Mouse (Mus musculus): ENCODE data around the gene Nodal. TPM values are rescaled to one million over a fixed set of nuclear protein-coding genes. Genes with fewer than 3 reads are reported as not detected.

Nodal gene
- polyA plus RNA-seq, 1 experiment from 2014 or later: 0.56 TPM

DNA sequence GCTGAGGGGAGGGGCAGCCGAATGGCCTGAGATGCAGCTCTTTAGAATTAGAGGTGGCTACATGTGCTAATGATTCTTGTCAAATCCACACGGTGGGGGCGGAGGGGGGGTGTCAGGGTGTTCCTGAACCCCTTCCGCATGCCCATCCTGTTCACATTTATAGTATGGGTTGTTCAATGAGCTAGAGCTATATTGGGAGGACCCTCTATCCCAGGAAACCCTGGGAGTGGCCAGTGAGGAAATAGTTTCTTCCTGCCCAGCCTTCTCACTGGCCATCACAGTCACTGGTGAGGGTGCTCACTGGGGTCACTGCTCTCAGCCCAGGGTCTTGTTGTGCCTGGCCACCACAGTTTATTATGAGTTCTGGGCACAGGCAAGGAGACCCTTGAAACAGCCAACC lies 2.2 kb downstream of the Nodal start:
- 72% methylated on average over 4 of the region's 4 CpGs for WGBS
- Histone ChIP-seq H3K4me2 (ENCODE audit: low read length) (no peak overlapping the region), H3K9me3 (ENCODE audit: control insufficient read depth, low read length) (no peaks in the 10 kb centered on the region), H3K4me3 (ENCODE audit: low read length) (no peak overlapping the region), H3K27ac (ENCODE audit: low read depth, low read length) (no peak overlapping the region), H3K4me1 (ENCODE audit: control insufficient read depth, insufficient read depth, low read depth, low read length) (peaks cover 15% of the 10 kb centered on the region), H3K36me3 (ENCODE audit: control insufficient read depth, insufficient read depth, low read length) (no peaks in the 10 kb centered on the region), H3K9ac (ENCODE audit: low read depth, low read length) (no peak overlapping the region), H3K27me3 (replicated peaks; ENCODE audit: control insufficient read depth, insufficient read depth, low read length) (peaks cover 34% of the 10 kb centered on the region)
- no peak for ATAC-seq

DNA sequence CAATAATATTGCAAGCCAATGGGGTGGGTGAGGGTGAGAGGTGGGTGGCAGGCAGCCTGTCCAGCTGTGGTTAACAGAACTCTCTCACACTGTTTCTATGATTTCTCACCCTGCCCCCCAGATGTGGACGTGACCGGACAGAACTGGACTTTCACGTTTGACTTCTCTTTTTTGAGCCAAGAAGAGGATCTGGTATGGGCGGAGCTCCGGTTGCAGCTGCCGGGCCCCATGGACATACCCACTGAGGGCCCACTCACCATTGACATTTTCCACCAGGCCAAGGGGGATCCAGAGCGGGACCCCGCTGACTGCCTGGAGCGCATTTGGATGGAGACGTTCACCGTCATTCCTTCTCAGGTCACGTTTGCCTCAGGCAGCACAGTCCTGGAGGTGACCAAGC lies 5.1 kb downstream of the Nodal start:
- H3K9me3 ChIP-seq (ENCODE audit: control insufficient read depth, low read length): no peaks in the 10 kb centered on the region
- no peak for ATAC-seq
- WGBS: 89% methylated on average over 12 of the region's 12 CpGs

GRCm38 (mm10) chr10:61423289-61423688 lies 5.5 kb downstream of the Nodal start:
- Histone ChIP-seq H3K27ac (ENCODE audit: low read depth, low read length) (no peak overlapping the region), H3K27me3 (replicated peaks; ENCODE audit: control insufficient read depth, insufficient read depth, low read length) (peaks cover 19% of the 10 kb centered on the region), H3K4me3 (ENCODE audit: low read length) (no peak overlapping the region), H3K36me3 (ENCODE audit: control insufficient read depth, insufficient read depth, low read length) (no peaks in the 10 kb centered on the region), H3K9ac (ENCODE audit: low read depth, low read length) (no peak overlapping the region), H3K4me2 (ENCODE audit: low read length) (no peak overlapping the region), H3K9me3 (ENCODE audit: control insufficient read depth, low read length) (no peaks in the 10 kb centered on the region), H3K4me1 (ENCODE audit: control insufficient read depth, insufficient read depth, low read depth, low read length) (peaks cover 10% of the 10 kb centered on the region)
- 53% methylated on average over 10 of the region's 10 CpGs for WGBS
- ATAC-seq: 0 out of 2 replicates have a peak, but pooled peaks have one; percentile 10

More for the DNA sequence above, 5.1 kb downstream of the Nodal start:
- Histone ChIP-seq H3K36me3 (ENCODE audit: control insufficient read depth, insufficient read depth, low read length) (no peaks in the 10 kb centered on the region), H3K4me3 (ENCODE audit: low read length) (no peak overlapping the region), H3K27ac (ENCODE audit: low read depth, low read length) (no peak overlapping the region), H3K4me1 (ENCODE audit: control insufficient read depth, insufficient read depth, low read depth, low read length) (peaks cover 15% of the 10 kb centered on the region), H3K4me2 (ENCODE audit: low read length) (no peak overlapping the region), H3K27me3 (replicated peaks; ENCODE audit: control insufficient read depth, insufficient read depth, low read length) (peaks cover 20% of the 10 kb centered on the region), H3K9ac (ENCODE audit: low read depth, low read length) (no peak overlapping the region)

DNA sequence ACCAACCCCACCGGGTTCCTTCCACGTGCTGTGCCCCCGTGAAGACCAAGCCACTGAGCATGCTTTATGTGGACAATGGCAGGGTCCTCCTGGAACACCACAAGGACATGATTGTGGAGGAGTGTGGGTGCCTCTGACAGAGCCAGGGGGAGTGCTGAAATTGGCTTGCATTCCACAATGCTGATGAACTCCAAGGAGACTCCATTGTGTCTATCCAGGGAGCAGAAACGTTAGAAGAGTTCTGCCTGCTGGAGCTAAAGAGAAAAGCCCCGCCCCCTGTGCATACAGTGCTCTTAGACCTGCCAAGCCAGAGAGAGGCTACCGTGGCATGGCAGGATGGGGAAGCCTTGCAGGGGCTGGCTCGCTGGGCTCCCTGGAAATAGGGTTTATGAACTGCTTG lies 6.7 kb downstream of the Nodal start:
- no peak overlapping the region for H3K27ac ChIP-seq (ENCODE audit: low read depth, low read length)
- peaks cover 9% of the 10 kb centered on the region for H3K4me1 ChIP-seq (ENCODE audit: control insufficient read depth, insufficient read depth, low read depth, low read length)
- H3K9me3 ChIP-seq (ENCODE audit: control insufficient read depth, low read length): no peaks in the 10 kb centered on the region
- H3K4me3 ChIP-seq (ENCODE audit: low read length): no peak overlapping the region
- H3K27me3 ChIP-seq (replicated peaks; ENCODE audit: control insufficient read depth, insufficient read depth, low read length): peaks cover 9% of the 10 kb centered on the region
- H3K4me2 ChIP-seq (ENCODE audit: low read length): 0 out of 2 replicates have a peak overlapping the region, but pooled peaks have one; percentile 21
- ATAC-seq: peak; percentile 78
- H3K9ac ChIP-seq (ENCODE audit: low read depth, low read length): peak overlapping the region; percentile 37; the same call in 1 of the 2 replicates
- no peaks in the 10 kb centered on the region for H3K36me3 ChIP-seq (ENCODE audit: control insufficient read depth, insufficient read depth, low read length)
- 17% methylated on average over 7 of the region's 7 CpGs for WGBS

DNA sequence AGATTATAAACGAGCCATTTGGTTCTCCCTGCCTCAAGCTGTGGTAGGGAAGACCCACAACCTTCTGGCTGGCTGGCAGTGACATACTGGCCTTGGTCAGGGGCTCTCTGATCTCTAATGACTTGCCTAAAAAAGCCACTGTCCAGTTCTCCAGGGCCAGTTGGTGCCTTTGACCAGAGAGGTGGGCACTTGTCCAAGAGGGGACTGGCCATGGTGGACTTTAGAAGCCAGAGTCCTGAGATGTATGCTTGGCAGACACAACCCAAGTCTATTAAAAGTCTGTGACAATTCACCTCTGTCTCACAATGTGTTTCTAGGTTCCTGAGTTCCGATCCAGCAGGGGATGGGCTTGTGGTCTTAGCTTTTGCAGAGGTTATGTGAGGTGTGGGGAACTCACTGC lies 7.3 kb downstream of the Nodal start:
- no peaks in the 10 kb centered on the region for H3K9me3 ChIP-seq (ENCODE audit: control insufficient read depth, low read length)
- H3K36me3 ChIP-seq (ENCODE audit: control insufficient read depth, insufficient read depth, low read length): peaks cover 5% of the 10 kb centered on the region; the same call in 1 of the 2 replicates
- no peak overlapping the region for H3K9ac ChIP-seq (ENCODE audit: low read depth, low read length)
- peaks cover 9% of the 10 kb centered on the region for H3K4me1 ChIP-seq (ENCODE audit: control insufficient read depth, insufficient read depth, low read depth, low read length)
- WGBS: 55% methylated on average over 2 of the region's 2 CpGs
- peaks cover 3% of the 10 kb centered on the region for H3K27me3 ChIP-seq (replicated peaks; ENCODE audit: control insufficient read depth, insufficient read depth, low read length)
- no peak for ATAC-seq
- H3K27ac ChIP-seq (ENCODE audit: low read depth, low read length): no peak overlapping the region
- H3K4me2 ChIP-seq (ENCODE audit: low read length): no peak overlapping the region
- no peak overlapping the region for H3K4me3 ChIP-seq (ENCODE audit: low read length)

DNA sequence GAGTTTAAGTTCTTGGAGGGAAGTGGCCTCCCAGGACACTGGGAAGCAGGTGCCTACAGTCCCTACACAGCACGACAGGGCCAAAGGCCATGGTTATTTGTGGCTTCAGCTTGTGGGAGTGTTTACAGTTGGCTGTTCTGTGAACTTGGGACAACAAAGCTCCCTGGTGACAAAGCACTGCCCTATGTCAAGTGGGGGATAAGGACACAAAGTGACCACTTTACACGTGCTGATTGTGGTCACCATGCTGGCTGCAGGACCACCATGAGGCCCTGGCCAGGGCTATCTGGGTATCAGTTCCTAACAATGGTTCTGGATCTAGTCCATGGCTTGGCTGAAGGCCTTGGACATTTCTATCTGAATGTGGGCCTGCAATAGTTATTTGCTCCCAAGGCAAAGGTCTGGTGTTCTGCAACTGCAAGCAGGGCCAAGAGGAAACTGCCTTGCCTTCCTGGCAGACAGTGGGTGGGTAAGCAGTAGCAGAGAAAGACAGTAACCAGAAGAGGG lies 8.5 kb downstream of the Nodal start:
- Histone ChIP-seq H3K4me2 (ENCODE audit: low read length) (no peak overlapping the region), H3K27me3 (replicated peaks; ENCODE audit: control insufficient read depth, insufficient read depth, low read length) (no peaks in the 10 kb centered on the region), H3K4me3 (ENCODE audit: low read length) (no peak overlapping the region), H3K9ac (ENCODE audit: low read depth, low read length) (no peak overlapping the region), H3K27ac (ENCODE audit: low read depth, low read length) (no peak overlapping the region), H3K4me1 (ENCODE audit: control insufficient read depth, insufficient read depth, low read depth, low read length) (peaks cover 9% of the 10 kb centered on the region), H3K9me3 (ENCODE audit: control insufficient read depth, low read length) (no peaks in the 10 kb centered on the region), H3K36me3 (ENCODE audit: control insufficient read depth, insufficient read depth, low read length) (peaks cover 14% of the 10 kb centered on the region)
- WGBS: 43% methylated on average over 2 of the region's 2 CpGs
- no peak for ATAC-seq

GRCm38 (mm10) chr10:61427951-61428350 lies 10.2 kb downstream of the Nodal start:
- H3K36me3 ChIP-seq (ENCODE audit: control insufficient read depth, insufficient read depth, low read length): peaks cover 20% of the 10 kb centered on the region
- no peak overlapping the region for H3K9ac ChIP-seq (ENCODE audit: low read depth, low read length)
- no peak overlapping the region for H3K4me2 ChIP-seq (ENCODE audit: low read length)
- ATAC-seq: no peak
- no peaks in the 10 kb centered on the region for H3K27me3 ChIP-seq (replicated peaks; ENCODE audit: control insufficient read depth, insufficient read depth, low read length)
- H3K9me3 ChIP-seq (ENCODE audit: control insufficient read depth, low read length): no peaks in the 10 kb centered on the region
- H3K27ac ChIP-seq (ENCODE audit: low read depth, low read length): no peak overlapping the region
- 83% methylated on average over 6 of the region's 6 CpGs for WGBS
- H3K4me1 ChIP-seq (ENCODE audit: control insufficient read depth, insufficient read depth, low read depth, low read length): peaks cover 9% of the 10 kb centered on the region
- no peak overlapping the region for H3K4me3 ChIP-seq (ENCODE audit: low read length)

DNA sequence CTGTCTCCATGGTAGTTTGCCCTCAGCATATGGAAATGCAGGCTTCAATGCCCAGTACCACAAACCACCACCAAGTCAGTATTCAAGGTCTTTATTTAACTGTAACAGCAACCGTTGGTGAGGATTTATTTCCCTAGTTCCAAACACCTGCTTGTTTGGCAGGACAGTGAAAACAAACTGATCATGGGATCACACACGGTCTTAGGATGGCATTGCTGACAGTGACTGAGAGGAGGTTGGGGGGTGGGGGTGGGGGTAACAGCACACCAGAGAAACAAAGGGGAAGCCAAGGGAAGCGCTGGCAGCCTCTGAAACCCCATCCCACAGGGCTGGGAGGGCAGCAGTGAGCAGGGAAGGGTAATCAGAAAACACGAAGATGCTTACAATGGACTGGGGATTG lies 10.6 kb downstream of the Nodal start:
- peaks cover 25% of the 10 kb centered on the region for H3K36me3 ChIP-seq (ENCODE audit: control insufficient read depth, insufficient read depth, low read length)
- no peaks in the 10 kb centered on the region for H3K27me3 ChIP-seq (replicated peaks; ENCODE audit: control insufficient read depth, insufficient read depth, low read length)
- H3K4me2 ChIP-seq (ENCODE audit: low read length): no peak overlapping the region
- H3K27ac ChIP-seq (ENCODE audit: low read depth, low read length): no peak overlapping the region
- H3K4me3 ChIP-seq (ENCODE audit: low read length): no peak overlapping the region
- peaks cover 9% of the 10 kb centered on the region for H3K4me1 ChIP-seq (ENCODE audit: control insufficient read depth, insufficient read depth, low read depth, low read length)
- H3K9me3 ChIP-seq (ENCODE audit: control insufficient read depth, low read length): no peaks in the 10 kb centered on the region
- H3K9ac ChIP-seq (ENCODE audit: low read depth, low read length): no peak overlapping the region
- 44% methylated on average over 4 of the region's 4 CpGs for WGBS
- no peak for ATAC-seq

DNA sequence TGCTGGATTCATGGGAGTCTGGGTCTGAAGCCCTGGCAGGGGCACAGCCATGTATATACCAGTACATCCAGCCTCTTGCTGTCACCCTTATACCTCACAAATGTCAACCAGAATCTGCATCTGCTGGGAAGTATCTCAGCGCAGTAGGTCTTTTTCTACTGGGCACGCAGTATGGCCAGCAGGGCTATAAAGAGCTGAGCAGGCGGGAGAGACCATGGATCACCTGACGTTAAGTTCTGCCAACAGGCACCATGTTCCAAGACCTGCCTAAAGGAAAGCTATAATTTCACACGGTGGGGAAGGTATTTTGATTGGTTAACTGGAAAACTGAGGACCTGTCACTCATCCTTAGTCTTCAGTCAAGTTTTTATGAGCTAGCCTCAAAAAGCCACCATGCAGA lies 11.3 kb downstream of the Nodal start:
- no peaks in the 10 kb centered on the region for H3K27me3 ChIP-seq (replicated peaks; ENCODE audit: control insufficient read depth, insufficient read depth, low read length)
- no peak overlapping the region for H3K4me2 ChIP-seq (ENCODE audit: low read length)
- no peaks in the 10 kb centered on the region for H3K9me3 ChIP-seq (ENCODE audit: control insufficient read depth, low read length)
- ATAC-seq: no peak
- no peak overlapping the region for H3K9ac ChIP-seq (ENCODE audit: low read depth, low read length)
- no peak overlapping the region for H3K27ac ChIP-seq (ENCODE audit: low read depth, low read length)
- H3K36me3 ChIP-seq (ENCODE audit: control insufficient read depth, insufficient read depth, low read length): peaks cover 31% of the 10 kb centered on the region
- no peak overlapping the region for H3K4me3 ChIP-seq (ENCODE audit: low read length)
- H3K4me1 ChIP-seq (ENCODE audit: control insufficient read depth, insufficient read depth, low read depth, low read length): peaks cover 9% of the 10 kb centered on the region
- WGBS: 91% methylated on average over 5 of the region's 5 CpGs

DNA sequence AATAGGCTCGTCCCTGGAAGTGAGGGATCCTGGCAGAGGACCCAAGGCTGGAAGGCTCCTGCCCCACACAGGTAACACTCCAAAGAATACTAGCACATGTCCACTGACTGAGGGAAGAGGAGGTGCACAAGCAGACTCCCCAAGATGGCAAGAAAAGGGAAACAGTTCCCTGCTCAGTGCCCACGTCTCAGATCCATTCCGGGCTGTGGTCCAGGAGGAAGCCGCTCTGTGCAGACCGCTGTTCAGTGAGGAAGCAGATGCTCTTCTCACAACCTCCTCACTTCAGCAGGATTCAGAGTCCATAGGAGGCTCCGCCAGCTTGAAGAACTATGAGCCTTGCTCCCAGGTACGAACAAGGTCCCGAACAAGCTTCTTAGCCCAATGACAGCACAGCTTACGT lies 13.6 kb downstream of the Nodal start:
- H3K27me3 ChIP-seq (replicated peaks; ENCODE audit: control insufficient read depth, insufficient read depth, low read length): no peaks in the 10 kb centered on the region
- no peak overlapping the region for H3K27ac ChIP-seq (ENCODE audit: low read depth, low read length)
- no peak for ATAC-seq
- peaks cover 37% of the 10 kb centered on the region for H3K36me3 ChIP-seq (ENCODE audit: control insufficient read depth, insufficient read depth, low read length)
- H3K4me3 ChIP-seq (ENCODE audit: low read length): no peak overlapping the region
- H3K4me1 ChIP-seq (ENCODE audit: control insufficient read depth, insufficient read depth, low read depth, low read length): peaks cover 3% of the 10 kb centered on the region
- no peaks in the 10 kb centered on the region for H3K9me3 ChIP-seq (ENCODE audit: control insufficient read depth, low read length)
- WGBS: 89% methylated on average over 9 of the region's 9 CpGs
- H3K9ac ChIP-seq (ENCODE audit: low read depth, low read length): no peak overlapping the region
- no peak overlapping the region for H3K4me2 ChIP-seq (ENCODE audit: low read length)
